Mouse (Mus musculus): ENCODE results near the gene Aip. TPM values are rescaled to one million over a fixed set of nuclear protein-coding genes. Genes with fewer than 3 reads are reported as not detected.

Gene Aip
- 22.0 and 53.5 TPM in 2 replicates for polyA plus RNA-seq (2011; ENCODE audit: insufficient read depth, insufficient read length, low replicate concordance, missing spikeins)

- under 1% methylated on average over 64 of the region's 64 CpGs for WGBS
- peak; percentile 82; the same call in 1 of the 2 replicates for TF ChIP-seq POLR2A (IDR thresholded peaks at IDR 0.05; ENCODE audit: borderline replicate concordance, control insufficient read depth, low read depth, low read length)
- TF ChIP-seq CTCF (IDR thresholded peaks at IDR 0.05; ENCODE audit: control insufficient read depth, insufficient read depth, low read length), result peak; percentile 79
- Histone ChIP-seq H3K4me3 (replicated peaks; ENCODE audit: control insufficient read depth, low read depth, low read length) (peak within 1 kb of the TSS; percentile 83), H3K4me1 (ENCODE audit: control insufficient read depth, insufficient read depth, low read length) (peaks cover 8% of the 10 kb centered on the region), H3K27ac (ENCODE audit: control insufficient read depth, insufficient read depth, low read depth, low read length, poor library complexity) (peak within 1 kb of the TSS; percentile 72)
Measured at GRCm38 (mm10) chr19:4125741-4126696, at the start of gene Aip. Aip (minus strand) TSS chr19:4125858.

GRCm38 (mm10) chr19:4172925-4173324 is 47.3 kb upstream of the Aip start:
- Histone ChIP-seq H3K4me3 (replicated peaks; ENCODE audit: control insufficient read depth, low read depth, low read length) (no peak overlapping the region), H3K4me1 (ENCODE audit: control insufficient read depth, insufficient read depth, low read length) (peaks cover 10% of the 10 kb centered on the region), H3K27ac (ENCODE audit: control insufficient read depth, insufficient read depth, low read depth, low read length, poor library complexity) (no peak overlapping the region)
- 73% methylated on average over 11 of the region's 11 CpGs for WGBS
- TF ChIP-seq CTCF (IDR thresholded peaks at IDR 0.05; ENCODE audit: control insufficient read depth, insufficient read depth, low read length) (no peak), POLR2A (IDR thresholded peaks at IDR 0.05; ENCODE audit: borderline replicate concordance, control insufficient read depth, low read depth, low read length) (no peak)

- peaks cover 10% of the 10 kb centered on the region for H3K4me1 ChIP-seq (ENCODE audit: control insufficient read depth, insufficient read depth, low read length)
- H3K4me3 ChIP-seq (replicated peaks; ENCODE audit: control insufficient read depth, low read depth, low read length), result no peak overlapping the region
- TF ChIP-seq POLR2A (IDR thresholded peaks at IDR 0.05; ENCODE audit: borderline replicate concordance, control insufficient read depth, low read depth, low read length) (0 out of 2 replicates have a peak, but pooled peaks have one; percentile 34), CTCF (IDR thresholded peaks at IDR 0.05; ENCODE audit: control insufficient read depth, insufficient read depth, low read length) (no peak)
- 19% methylated on average over 13 of the region's 13 CpGs for WGBS
- peak overlapping the region; percentile 65 for H3K27ac ChIP-seq (ENCODE audit: control insufficient read depth, insufficient read depth, low read depth, low read length, poor library complexity)
Measured at GRCm38 (mm10) chr19:4171393-4172290, 46.0 kb upstream of the Aip start.

DNA sequence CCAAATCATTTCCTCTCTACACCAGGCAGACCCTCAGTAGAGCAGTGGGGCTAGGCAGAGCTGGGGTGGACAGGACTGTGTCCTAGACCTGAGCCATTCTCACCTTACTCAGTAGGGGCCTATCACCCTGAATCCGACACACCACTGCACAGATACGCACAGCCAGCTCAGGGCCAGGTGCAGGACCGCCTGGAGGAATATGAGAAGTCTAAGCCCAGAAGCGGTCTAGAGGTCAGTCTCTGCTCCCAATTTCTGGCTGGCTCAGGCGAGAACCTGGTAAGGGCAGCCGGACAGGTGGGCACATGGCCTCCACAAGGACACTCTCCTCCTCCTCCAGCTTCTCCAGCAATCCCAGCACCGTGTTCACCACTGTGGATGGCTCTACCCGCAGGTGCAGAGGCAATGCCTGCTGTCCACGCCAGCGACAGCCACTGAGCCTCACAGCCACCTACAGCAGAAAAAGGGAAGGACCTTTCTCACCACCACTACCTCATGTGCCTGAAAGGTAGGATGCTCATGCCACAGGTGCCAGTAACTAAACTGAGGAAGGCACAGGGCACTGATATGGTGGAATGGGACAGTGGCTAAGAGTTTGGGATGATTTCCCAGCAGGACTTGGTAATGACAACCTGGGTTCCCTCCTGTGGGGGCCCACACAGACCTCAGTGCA is 45.2 kb upstream of the Aip start:
- 74% methylated on average over 10 of the region's 10 CpGs for WGBS
- no peak overlapping the region for H3K4me3 ChIP-seq (replicated peaks; ENCODE audit: control insufficient read depth, low read depth, low read length)
- H3K27ac ChIP-seq (ENCODE audit: control insufficient read depth, insufficient read depth, low read depth, low read length, poor library complexity), result peak overlapping the region; percentile 65
- peaks cover 10% of the 10 kb centered on the region for H3K4me1 ChIP-seq (ENCODE audit: control insufficient read depth, insufficient read depth, low read length)
- TF ChIP-seq CTCF (IDR thresholded peaks at IDR 0.05; ENCODE audit: control insufficient read depth, insufficient read depth, low read length), result no peak
- TF ChIP-seq POLR2A (IDR thresholded peaks at IDR 0.05; ENCODE audit: borderline replicate concordance, control insufficient read depth, low read depth, low read length), result no peak

- H3K4me3 ChIP-seq (replicated peaks; ENCODE audit: control insufficient read depth, low read depth, low read length), result peak overlapping the region; percentile 71
- H3K27ac ChIP-seq (ENCODE audit: control insufficient read depth, insufficient read depth, low read depth, low read length, poor library complexity), result peak overlapping the region; percentile 89
- 6% methylated on average over 27 of the region's 27 CpGs for whole genome bisulfite sequencing
- H3K4me1 ChIP-seq (ENCODE audit: control insufficient read depth, insufficient read depth, low read length), result peaks cover 10% of the 10 kb centered on the region
- TF ChIP-seq POLR2A (IDR thresholded peaks at IDR 0.05; ENCODE audit: borderline replicate concordance, control insufficient read depth, low read depth, low read length) (no peak), CTCF (IDR thresholded peaks at IDR 0.05; ENCODE audit: control insufficient read depth, insufficient read depth, low read length) (no peak)
Measured at GRCm38 (mm10) chr19:4169810-4170209, 44.2 kb upstream of the Aip start.

DNA sequence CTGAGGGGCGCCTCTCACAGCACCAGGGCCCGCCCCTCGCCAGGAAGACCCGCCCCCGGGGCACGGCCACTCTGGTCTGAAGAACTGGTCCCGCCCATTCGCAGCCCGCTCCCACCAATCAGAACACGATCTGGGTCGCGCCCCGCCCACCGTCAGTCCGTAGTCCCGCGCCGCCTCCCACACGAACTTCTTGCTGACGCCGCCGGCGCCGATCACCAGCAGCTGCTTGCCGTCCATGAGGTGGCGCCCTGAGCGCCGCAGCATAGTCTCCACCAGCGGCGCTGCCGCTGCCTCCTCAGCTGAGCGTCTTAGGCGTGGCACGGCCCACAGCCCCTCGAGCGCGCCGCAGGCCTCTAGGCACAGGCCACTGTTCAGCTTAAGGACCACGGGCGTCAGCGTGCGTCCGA is 43.7 kb upstream of the Aip start:
- TF ChIP-seq POLR2A (IDR thresholded peaks at IDR 0.05; ENCODE audit: borderline replicate concordance, control insufficient read depth, low read depth, low read length) (peak; percentile 92), CTCF (IDR thresholded peaks at IDR 0.05; ENCODE audit: control insufficient read depth, insufficient read depth, low read length) (peak; percentile 90)
- Histone ChIP-seq H3K4me1 (ENCODE audit: control insufficient read depth, insufficient read depth, low read length) (peaks cover 10% of the 10 kb centered on the region), H3K4me3 (replicated peaks; ENCODE audit: control insufficient read depth, low read depth, low read length) (peak overlapping the region; percentile 71), H3K27ac (ENCODE audit: control insufficient read depth, insufficient read depth, low read depth, low read length, poor library complexity) (peak overlapping the region; percentile 89)
- WGBS, result under 1% methylated on average over 43 of the region's 43 CpGs

GRCm38 (mm10) chr19:4166678-4167476 is 41.2 kb upstream of the Aip start:
- no peak overlapping the region for H3K27ac ChIP-seq (ENCODE audit: control insufficient read depth, insufficient read depth, low read depth, low read length, poor library complexity)

More at GRCm38 (mm10) chr19:4166678-4167476, 41.2 kb upstream of the Aip start:
- Histone ChIP-seq H3K4me1 (ENCODE audit: control insufficient read depth, insufficient read depth, low read length) (peaks cover 10% of the 10 kb centered on the region), H3K4me3 (replicated peaks; ENCODE audit: control insufficient read depth, low read depth, low read length) (no peak overlapping the region)
- WGBS, result 82% methylated on average over 9 of the region's 9 CpGs
- TF ChIP-seq POLR2A (IDR thresholded peaks at IDR 0.05; ENCODE audit: borderline replicate concordance, control insufficient read depth, low read depth, low read length), result no peak
- no peak for TF ChIP-seq CTCF (IDR thresholded peaks at IDR 0.05; ENCODE audit: control insufficient read depth, insufficient read depth, low read length)
